Mouse (Mus musculus) frontal cortex, adult 2 months (tissue): ENCODE measurements at regions not wholly inside any gene's neighbourhood (a gene's known extent, or its start where the extent isn't known, plus 50 kb on each side); places are given as distances from the start of the nearest gene placed in this dataset.
"Not testable (repeated sequence)": the region's sequence is repeated elsewhere in the genome, so short reads cannot be mapped to it uniquely, and the experiment has no call there.

Source experiments
- DNase-seq, 2 experiments: peaks; one replicate each; pipeline ENCODE4 v3.0.0; 2022; ENCODE audit warnings: low spot score in 1 of 2; ENCODE audit errors: extremely low spot score in 1 of 2

GRCm38 (mm10) chr1:48652545-48652944, 1759.9 kb upstream of the Slc39a10 start:
- not testable (repeated sequence) for DNase-seq

GRCm38 (mm10) chr1:48651387-48651786, 1758.7 kb upstream of the Slc39a10 start:
- no peak for DNase-seq

- DNase-seq = no peak
These were observed 1724.5 kb upstream of the Slc39a10 start for GRCm38 (mm10) chr1:48617156-48617555.

- DNase-seq = peak; percentile 53 to 70
These were observed 1716.4 kb upstream of the Slc39a10 start for GRCm38 (mm10) chr1:48609026-48609425.
